Mouse (Mus musculus): ENCODE measurements at regions not wholly inside any gene's neighbourhood (a gene's known extent, or its start where the extent isn't known, plus 50 kb on each side); places are given as distances from the start of the nearest gene placed in this dataset.

DNA sequence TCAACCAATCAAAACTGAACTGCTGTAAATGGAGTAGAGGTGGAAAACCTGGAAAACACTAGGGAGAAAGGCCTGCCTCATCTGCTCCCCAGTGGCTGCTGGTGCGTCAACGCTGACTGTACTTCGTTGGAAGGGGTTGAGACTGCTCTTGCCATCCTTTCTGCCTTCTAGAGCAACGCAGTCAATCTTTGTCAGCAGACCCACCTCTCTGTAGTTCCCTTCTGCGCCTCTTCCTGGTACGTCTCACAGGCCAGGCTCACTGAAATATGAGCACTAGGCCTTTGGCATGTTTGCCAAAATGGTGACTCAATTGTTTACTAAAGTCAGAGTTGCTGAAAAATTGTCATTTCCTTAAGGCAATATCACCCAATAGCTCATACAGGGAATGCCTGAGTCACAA lies 201.2 kb upstream of the Tle4 start:
- H3K9me3 ChIP-seq: no peaks in the 10 kb centered on the region
- no peaks in the 10 kb centered on the region for H3K27me3 ChIP-seq (replicated peaks)
- H3K4me3 ChIP-seq (replicated peaks): no peak overlapping the region
- TF ChIP-seq GATA1 (IDR thresholded peaks at IDR 0.05; ENCODE audit: borderline replicate concordance, low read length) (no peak), FLI1 (IDR thresholded peaks at IDR 0.05; ENCODE audit: low read length) (no peak)
- no peaks in the 10 kb centered on the region for H3K36me3 ChIP-seq (replicated peaks; ENCODE audit: low read length)
- no peaks in the 10 kb centered on the region for H3K4me1 ChIP-seq

DNA sequence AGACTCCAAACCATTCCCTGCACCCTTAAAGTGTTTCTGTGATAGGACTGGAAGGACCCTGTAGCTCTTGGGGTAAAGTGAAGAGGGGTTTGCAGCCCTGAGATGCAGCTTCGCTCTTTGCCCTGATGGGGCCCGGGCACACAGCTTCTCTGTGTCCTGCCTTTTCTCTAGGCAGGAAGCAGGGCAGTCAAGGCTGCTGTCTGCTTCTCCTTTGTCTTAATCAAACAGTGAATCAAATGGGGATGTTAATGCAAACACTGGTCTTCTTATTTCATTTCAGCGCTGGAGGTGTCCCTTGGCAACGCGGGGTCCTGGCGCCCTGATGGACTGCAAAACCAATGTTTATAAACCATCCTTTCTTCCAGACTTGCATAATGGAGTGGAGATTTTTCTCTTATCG lies 200.6 kb upstream of the Tle4 start:
- Histone ChIP-seq H3K4me3 (replicated peaks) (no peak overlapping the region), H3K9me3 (no peaks in the 10 kb centered on the region), H3K36me3 (replicated peaks; ENCODE audit: low read length) (no peaks in the 10 kb centered on the region), H3K4me1 (no peaks in the 10 kb centered on the region), H3K27me3 (replicated peaks) (no peaks in the 10 kb centered on the region)
- TF ChIP-seq GATA1 (IDR thresholded peaks at IDR 0.05; ENCODE audit: borderline replicate concordance, low read length): no peak
- no peak for TF ChIP-seq FLI1 (IDR thresholded peaks at IDR 0.05; ENCODE audit: low read length)

DNA sequence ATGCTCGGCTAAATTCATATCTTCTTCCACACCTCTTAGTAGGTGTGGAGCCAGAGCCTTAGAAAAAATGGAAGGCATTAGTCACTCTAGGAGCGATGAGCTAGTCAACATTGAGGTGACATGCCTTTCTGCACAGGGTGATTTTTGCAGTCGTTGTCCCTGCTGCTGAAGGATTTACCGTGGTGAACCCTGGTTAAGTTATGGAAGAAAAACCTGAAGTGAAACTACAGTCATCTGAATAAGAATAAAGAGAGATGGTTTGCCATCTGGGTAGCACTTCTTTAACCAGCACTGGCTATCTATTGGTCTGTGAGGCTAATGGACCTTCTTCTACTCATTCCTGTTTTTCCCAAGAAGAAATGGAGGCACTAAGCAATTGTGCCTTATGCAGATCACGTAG lies 198.1 kb upstream of the Tle4 start:
- no peaks in the 10 kb centered on the region for H3K27me3 ChIP-seq (replicated peaks)
- no peaks in the 10 kb centered on the region for H3K36me3 ChIP-seq (replicated peaks; ENCODE audit: low read length)
- H3K9me3 ChIP-seq: no peaks in the 10 kb centered on the region
- no peak for TF ChIP-seq FLI1 (IDR thresholded peaks at IDR 0.05; ENCODE audit: low read length)
- no peak for TF ChIP-seq GATA1 (IDR thresholded peaks at IDR 0.05; ENCODE audit: borderline replicate concordance, low read length)
- H3K4me1 ChIP-seq: no peaks in the 10 kb centered on the region
- no peak overlapping the region for H3K4me3 ChIP-seq (replicated peaks)

DNA sequence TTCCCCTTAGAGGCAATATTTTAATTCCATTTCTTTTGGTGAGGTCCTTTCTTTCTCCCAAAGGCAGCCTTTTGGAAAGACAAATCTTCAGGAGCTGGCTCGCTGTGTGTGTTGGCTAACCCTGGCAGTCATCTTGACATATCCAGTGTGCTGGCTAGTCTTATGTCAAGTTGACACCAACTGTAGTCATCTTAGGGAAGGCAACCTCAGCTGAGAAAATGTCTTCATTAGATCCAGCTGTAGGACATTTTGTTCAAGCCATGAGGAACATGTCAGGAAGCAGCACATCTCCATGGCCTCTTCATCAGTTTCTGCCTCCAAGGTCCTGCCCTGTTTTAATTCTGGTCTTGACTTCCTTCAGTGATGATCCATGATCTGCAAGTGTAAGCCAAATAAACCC lies 192.1 kb upstream of the Tle4 start:
- H3K9me3 ChIP-seq: no peaks in the 10 kb centered on the region
- H3K4me1 ChIP-seq: no peaks in the 10 kb centered on the region
- H3K27me3 ChIP-seq (replicated peaks): no peaks in the 10 kb centered on the region
- TF ChIP-seq GATA1 (IDR thresholded peaks at IDR 0.05; ENCODE audit: borderline replicate concordance, low read length) (no peak), FLI1 (IDR thresholded peaks at IDR 0.05; ENCODE audit: low read length) (no peak)
- H3K4me3 ChIP-seq (replicated peaks): no peak overlapping the region
- H3K36me3 ChIP-seq (replicated peaks; ENCODE audit: low read length): no peaks in the 10 kb centered on the region

DNA sequence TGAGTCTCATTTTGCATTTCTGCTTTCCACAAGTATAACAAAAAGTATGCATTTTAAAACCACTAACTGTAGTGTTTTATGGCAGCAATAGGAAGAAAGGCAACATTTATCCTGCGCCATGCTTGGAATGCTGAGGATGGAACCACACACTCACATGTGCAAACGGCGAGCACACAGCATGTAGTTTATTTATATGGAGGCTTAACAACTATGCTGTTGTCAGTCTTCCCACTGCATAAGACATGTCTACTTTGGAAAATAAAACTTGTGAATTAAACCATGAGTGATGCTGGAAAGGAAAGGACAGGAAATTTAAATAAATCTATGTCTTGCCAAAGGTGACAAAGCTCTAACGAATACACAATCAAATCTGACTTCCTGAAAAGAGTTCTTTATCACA lies 190.8 kb upstream of the Tle4 start:
- no peaks in the 10 kb centered on the region for H3K9me3 ChIP-seq
- no peaks in the 10 kb centered on the region for H3K4me1 ChIP-seq
- H3K27me3 ChIP-seq (replicated peaks): no peaks in the 10 kb centered on the region
- no peaks in the 10 kb centered on the region for H3K36me3 ChIP-seq (replicated peaks; ENCODE audit: low read length)
- TF ChIP-seq FLI1 (IDR thresholded peaks at IDR 0.05; ENCODE audit: low read length) (no peak), GATA1 (IDR thresholded peaks at IDR 0.05; ENCODE audit: borderline replicate concordance, low read length) (no peak)
- H3K4me3 ChIP-seq (replicated peaks): no peak overlapping the region

DNA sequence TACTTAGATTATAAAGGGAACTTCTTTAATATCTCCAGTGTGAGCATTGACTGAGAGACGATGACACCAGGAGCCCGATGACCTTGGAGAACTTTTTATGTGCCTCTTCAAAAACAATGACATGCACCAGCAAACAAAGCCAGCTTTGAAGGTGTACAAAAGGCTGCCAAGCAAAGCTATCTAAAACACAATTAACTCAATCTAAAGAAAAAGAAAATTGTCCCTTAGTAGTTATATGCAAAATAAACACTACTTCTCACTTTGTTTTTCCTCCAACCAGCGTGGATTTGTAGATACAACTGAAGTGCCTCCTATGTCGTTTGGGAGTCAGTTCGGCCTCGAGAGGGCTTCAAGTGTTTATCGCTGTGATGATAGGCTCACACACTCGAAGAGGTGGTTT lies 189.0 kb upstream of the Tle4 start:
- no peaks in the 10 kb centered on the region for H3K4me1 ChIP-seq
- H3K9me3 ChIP-seq: no peaks in the 10 kb centered on the region
- no peaks in the 10 kb centered on the region for H3K27me3 ChIP-seq (replicated peaks)
- TF ChIP-seq GATA1 (IDR thresholded peaks at IDR 0.05; ENCODE audit: borderline replicate concordance, low read length) (no peak), FLI1 (IDR thresholded peaks at IDR 0.05; ENCODE audit: low read length) (no peak)
- H3K36me3 ChIP-seq (replicated peaks; ENCODE audit: low read length): no peaks in the 10 kb centered on the region
- no peak overlapping the region for H3K4me3 ChIP-seq (replicated peaks)

DNA sequence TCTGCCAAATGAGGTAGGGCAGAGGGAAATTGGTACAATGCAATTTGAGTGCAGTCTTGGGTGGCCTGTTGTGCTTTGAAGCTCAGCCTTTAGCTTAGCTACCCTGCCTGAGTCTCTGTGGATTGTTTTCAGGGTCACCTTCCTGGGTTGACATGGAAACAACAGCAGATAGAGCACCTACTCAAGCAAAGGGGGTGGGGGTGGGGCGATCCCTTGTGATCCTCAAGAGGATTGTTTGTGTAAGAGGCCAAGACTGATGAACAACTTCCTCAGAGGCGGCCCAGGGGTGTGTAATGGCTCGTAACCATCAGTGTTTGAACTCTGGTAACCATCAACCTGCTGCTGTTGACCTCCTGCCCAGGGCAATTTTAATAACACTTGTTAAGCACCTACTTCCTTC lies 187.8 kb upstream of the Tle4 start:
- Histone ChIP-seq H3K4me3 (replicated peaks) (no peak overlapping the region), H3K4me1 (no peaks in the 10 kb centered on the region), H3K9me3 (no peaks in the 10 kb centered on the region), H3K36me3 (replicated peaks; ENCODE audit: low read length) (no peaks in the 10 kb centered on the region), H3K27me3 (replicated peaks) (no peaks in the 10 kb centered on the region)
- TF ChIP-seq GATA1 (IDR thresholded peaks at IDR 0.05; ENCODE audit: borderline replicate concordance, low read length) (no peak), FLI1 (IDR thresholded peaks at IDR 0.05; ENCODE audit: low read length) (no peak)

DNA sequence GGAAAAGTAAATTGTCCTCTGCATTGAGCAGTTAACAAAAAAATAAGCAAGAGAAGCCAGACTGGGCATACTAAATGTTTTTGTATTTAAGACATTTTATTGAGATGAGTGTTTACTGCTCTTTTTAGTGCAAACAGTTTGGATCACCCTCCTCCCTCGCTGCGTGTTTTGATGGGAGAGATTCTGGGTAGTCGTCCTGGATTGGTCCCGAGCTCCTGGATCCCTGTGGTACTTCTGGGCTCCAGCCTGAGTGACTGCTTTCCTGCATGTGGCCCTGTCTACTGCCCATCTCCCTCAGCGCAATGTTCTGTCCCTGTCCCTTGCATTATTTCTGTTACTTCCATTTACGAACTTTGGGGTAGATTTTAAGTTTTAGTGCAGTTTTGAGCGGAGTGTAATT lies 179.9 kb upstream of the Tle4 start:
- TF ChIP-seq GATA1 (IDR thresholded peaks at IDR 0.05; ENCODE audit: borderline replicate concordance, low read length) (no peak), FLI1 (IDR thresholded peaks at IDR 0.05; ENCODE audit: low read length) (no peak)
- Histone ChIP-seq H3K36me3 (replicated peaks; ENCODE audit: low read length) (no peaks in the 10 kb centered on the region), H3K9me3 (peaks cover 4% of the 10 kb centered on the region; the same call in 1 of the 2 replicates), H3K4me1 (no peaks in the 10 kb centered on the region), H3K4me3 (replicated peaks) (no peak overlapping the region), H3K27me3 (replicated peaks) (no peaks in the 10 kb centered on the region)

DNA sequence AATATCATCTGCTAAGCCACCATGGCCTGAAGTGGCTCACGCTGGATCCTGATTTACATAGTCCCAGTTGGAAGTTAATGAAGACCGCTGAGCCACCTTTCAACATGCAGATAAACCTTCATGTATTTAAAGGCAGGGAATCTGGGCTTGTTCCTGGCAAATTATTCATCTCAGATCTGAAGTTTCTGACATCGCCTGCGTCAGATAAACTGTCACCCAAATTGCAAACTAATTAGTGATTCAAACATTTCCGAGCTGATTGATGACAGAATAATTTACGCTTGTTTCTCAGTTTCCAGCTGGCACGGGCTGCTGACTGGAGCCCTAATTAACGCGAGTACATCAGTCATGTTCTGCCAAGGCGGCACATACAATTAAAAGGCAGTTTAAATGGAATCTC lies 179.3 kb upstream of the Tle4 start:
- TF ChIP-seq GATA1 (IDR thresholded peaks at IDR 0.05; ENCODE audit: borderline replicate concordance, low read length) (no peak), FLI1 (IDR thresholded peaks at IDR 0.05; ENCODE audit: low read length) (no peak)
- Histone ChIP-seq H3K27me3 (replicated peaks) (no peaks in the 10 kb centered on the region), H3K36me3 (replicated peaks; ENCODE audit: low read length) (no peaks in the 10 kb centered on the region), H3K4me3 (replicated peaks) (no peak overlapping the region), H3K9me3 (peaks cover 4% of the 10 kb centered on the region; the same call in 1 of the 2 replicates), H3K4me1 (no peaks in the 10 kb centered on the region)

DNA sequence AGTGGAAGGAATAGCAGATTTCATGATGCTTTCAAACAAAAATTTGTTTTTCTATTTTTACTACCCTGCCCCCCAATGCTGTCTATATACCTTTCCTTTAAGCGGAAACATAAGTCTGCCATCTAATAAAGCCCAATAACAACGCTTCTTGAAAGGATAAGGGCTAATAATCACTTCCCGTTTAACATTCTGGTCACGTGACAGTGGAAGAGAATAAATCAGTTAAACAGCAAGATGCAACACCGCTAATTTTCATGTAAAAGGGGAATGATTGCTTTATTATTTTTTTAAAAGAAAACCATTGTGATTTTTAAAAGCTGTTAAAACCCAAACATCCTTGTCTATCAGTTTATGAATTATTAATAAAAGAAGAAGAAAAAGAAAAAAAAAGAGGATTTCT lies 178.9 kb upstream of the Tle4 start:
- Histone ChIP-seq H3K36me3 (replicated peaks; ENCODE audit: low read length) (no peaks in the 10 kb centered on the region), H3K4me1 (no peaks in the 10 kb centered on the region), H3K27me3 (replicated peaks) (no peaks in the 10 kb centered on the region), H3K9me3 (peaks cover 4% of the 10 kb centered on the region; the same call in 1 of the 2 replicates), H3K4me3 (replicated peaks) (no peak overlapping the region)
- no peak for TF ChIP-seq FLI1 (IDR thresholded peaks at IDR 0.05; ENCODE audit: low read length)
- TF ChIP-seq GATA1 (IDR thresholded peaks at IDR 0.05; ENCODE audit: borderline replicate concordance, low read length): no peak

DNA sequence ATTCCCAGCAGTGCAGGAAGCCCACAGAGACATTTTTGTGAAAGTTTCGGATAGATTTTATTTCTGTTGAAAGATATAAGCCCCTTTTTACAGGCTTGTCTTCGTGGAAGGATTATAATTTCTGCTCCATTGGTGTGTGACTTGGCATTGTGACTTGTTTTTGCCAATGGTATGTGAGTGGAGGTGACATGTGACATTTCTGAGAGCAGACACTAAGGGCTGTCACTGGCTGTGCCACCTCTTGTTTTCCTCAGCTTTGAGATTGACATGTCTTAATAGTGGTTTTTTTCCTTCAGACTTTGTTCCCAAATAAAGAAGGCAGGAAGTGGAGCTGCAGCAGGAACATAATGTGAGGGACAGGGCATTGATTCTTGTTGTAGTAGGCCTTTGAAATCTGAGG lies 174.9 kb upstream of the Tle4 start:
- Histone ChIP-seq H3K4me1 (no peaks in the 10 kb centered on the region), H3K27me3 (replicated peaks) (no peaks in the 10 kb centered on the region), H3K9me3 (peaks cover 4% of the 10 kb centered on the region; the same call in 1 of the 2 replicates), H3K4me3 (replicated peaks) (no peak overlapping the region), H3K36me3 (replicated peaks; ENCODE audit: low read length) (no peaks in the 10 kb centered on the region)
- TF ChIP-seq FLI1 (IDR thresholded peaks at IDR 0.05; ENCODE audit: low read length): no peak
- no peak for TF ChIP-seq GATA1 (IDR thresholded peaks at IDR 0.05; ENCODE audit: borderline replicate concordance, low read length)

Measured in megakaryocyte, embryonic 14.5 days (primary cell).